Mouse (Mus musculus): Measurements from ENCODE around the gene Stat6. TPM values are rescaled to one million over a fixed set of nuclear protein-coding genes. Genes with fewer than 3 reads are reported as not detected.

The Stat6 gene
- polyA plus RNA-seq, 1 experiment from 2014 or later, result 36.7 TPM

- peak within 1 kb of the TSS; percentile 79; the same call in 1 of the 2 replicates for H3K9ac ChIP-seq
- ATAC-seq (ENCODE audit: insufficient number of reproducible peaks, low FRiP score, low TSS enrichment, low read depth), result peak; percentile 58
- peaks cover 13% of the 10 kb centered on the region for H3K36me3 ChIP-seq
- peak within 1 kb of the TSS; percentile 72 for H3K4me2 ChIP-seq
- no peaks in the 10 kb centered on the region for H3K9me3 ChIP-seq
- H3K27me3 ChIP-seq, result no peaks in the 10 kb centered on the region
- H3K27ac ChIP-seq, result peak within 1 kb of the TSS; percentile 99
- H3K4me3 ChIP-seq, result peak within 1 kb of the TSS; percentile 74
- peaks cover 54% of the 10 kb centered on the region for H3K4me1 ChIP-seq
- under 1% methylated on average over 35 of the region's 40 CpGs for WGBS
Measured at GRCm38 (mm10) chr10:127668093-127669050, 25.6 kb downstream of the Stat6 start, which contains the start of gene Nab2. Gene Nab2, minus strand, starts transcription at chr10:127668568.

GRCm38 (mm10) chr10:127669170-127669569, 26.4 kb downstream of the Stat6 start:
- Histone ChIP-seq H3K9ac (no peak overlapping the region), H3K36me3 (peaks cover 6% of the 10 kb centered on the region), H3K4me1 (peaks cover 46% of the 10 kb centered on the region), H3K9me3 (no peaks in the 10 kb centered on the region), H3K4me2 (peak overlapping the region; percentile 72), H3K27ac (peak overlapping the region; percentile 99), H3K27me3 (no peaks in the 10 kb centered on the region), H3K4me3 (peak overlapping the region; percentile 74)
- 5% methylated on average over 7 of the region's 7 CpGs for WGBS
- ATAC-seq (ENCODE audit: insufficient number of reproducible peaks, low FRiP score, low TSS enrichment, low read depth), result no peak

GRCm38 (mm10) chr10:127670185-127670584, 27.4 kb downstream of the Stat6 start:
- no peak overlapping the region for H3K4me2 ChIP-seq
- no peaks in the 10 kb centered on the region for H3K36me3 ChIP-seq
- no peak overlapping the region for H3K9ac ChIP-seq
- H3K27ac ChIP-seq, result peak overlapping the region; percentile 99; the same call in 1 of the 2 replicates
- 73% methylated on average over 2 of the region's 2 CpGs for WGBS
- H3K4me1 ChIP-seq, result peaks cover 36% of the 10 kb centered on the region
- no peaks in the 10 kb centered on the region for H3K27me3 ChIP-seq
- ATAC-seq (ENCODE audit: insufficient number of reproducible peaks, low FRiP score, low TSS enrichment, low read depth), result no peak
- no peaks in the 10 kb centered on the region for H3K9me3 ChIP-seq
- H3K4me3 ChIP-seq, result no peak overlapping the region

GRCm38 (mm10) chr10:127671276-127671675, 28.5 kb downstream of the Stat6 start:
- peaks cover 34% of the 10 kb centered on the region for H3K4me1 ChIP-seq
- no peak overlapping the region for H3K27ac ChIP-seq
- no peak overlapping the region for H3K4me2 ChIP-seq
- H3K9me3 ChIP-seq, result no peaks in the 10 kb centered on the region
- ATAC-seq (ENCODE audit: insufficient number of reproducible peaks, low FRiP score, low TSS enrichment, low read depth), result no peak
- H3K4me3 ChIP-seq, result no peak overlapping the region
- 34% methylated on average over 2 of the region's 2 CpGs for WGBS
- H3K27me3 ChIP-seq, result no peaks in the 10 kb centered on the region
- H3K36me3 ChIP-seq, result no peaks in the 10 kb centered on the region
- H3K9ac ChIP-seq, result no peak overlapping the region

- H3K36me3 ChIP-seq, result no peaks in the 10 kb centered on the region
- no peak overlapping the region for H3K4me2 ChIP-seq
- no peaks in the 10 kb centered on the region for H3K9me3 ChIP-seq
- H3K9ac ChIP-seq, result no peak overlapping the region
- 94% methylated on average over 6 of the region's 6 CpGs for WGBS
- no peak for ATAC-seq (ENCODE audit: insufficient number of reproducible peaks, low FRiP score, low TSS enrichment, low read depth)
- peaks cover 28% of the 10 kb centered on the region for H3K4me1 ChIP-seq
- no peaks in the 10 kb centered on the region for H3K27me3 ChIP-seq
- H3K4me3 ChIP-seq, result no peak overlapping the region
- no peak overlapping the region for H3K27ac ChIP-seq
Measured at GRCm38 (mm10) chr10:127674046-127674655, 31.4 kb downstream of the Stat6 start.

GRCm38 (mm10) chr10:127674794-127675522, 32.2 kb downstream of the Stat6 start:
- Histone ChIP-seq H3K36me3 (no peaks in the 10 kb centered on the region), H3K27me3 (no peaks in the 10 kb centered on the region), H3K4me2 (no peak overlapping the region), H3K9me3 (no peaks in the 10 kb centered on the region), H3K4me1 (peaks cover 21% of the 10 kb centered on the region), H3K27ac (peak overlapping the region; percentile 73), H3K9ac (no peak overlapping the region), H3K4me3 (no peak overlapping the region)
- no peak for ATAC-seq (ENCODE audit: insufficient number of reproducible peaks, low FRiP score, low TSS enrichment, low read depth)
- 79% methylated on average over 8 of the region's 8 CpGs for WGBS

GRCm38 (mm10) chr10:127675859-127676398, 33.1 kb downstream of the Stat6 start:
- no peak overlapping the region for H3K9ac ChIP-seq

GRCm38 (mm10) chr10:127676691-127677548, 34.1 kb downstream of the Stat6 start:
- Histone ChIP-seq H3K27ac (peak overlapping the region; percentile 86), H3K27me3 (no peaks in the 10 kb centered on the region), H3K9ac (peak overlapping the region; percentile 54), H3K4me3 (peak overlapping the region; percentile 75), H3K36me3 (no peaks in the 10 kb centered on the region), H3K4me1 (peaks cover 17% of the 10 kb centered on the region), H3K9me3 (no peaks in the 10 kb centered on the region), H3K4me2 (peak overlapping the region; percentile 79)
- ATAC-seq (ENCODE audit: insufficient number of reproducible peaks, low FRiP score, low TSS enrichment, low read depth), result peak; percentile 97
- under 1% methylated on average over 61 of the region's 71 CpGs for WGBS

More at GRCm38 (mm10) chr10:127675859-127676398, 33.1 kb downstream of the Stat6 start:
- H3K4me2 ChIP-seq, result peak overlapping the region; percentile 79
- H3K4me3 ChIP-seq, result peak overlapping the region; percentile 75
- H3K36me3 ChIP-seq, result no peaks in the 10 kb centered on the region
- ATAC-seq (ENCODE audit: insufficient number of reproducible peaks, low FRiP score, low TSS enrichment, low read depth), result no peak
- no peaks in the 10 kb centered on the region for H3K9me3 ChIP-seq
- peak overlapping the region; percentile 86 for H3K27ac ChIP-seq
- 48% methylated on average over 5 of the region's 5 CpGs for WGBS
- no peaks in the 10 kb centered on the region for H3K27me3 ChIP-seq
- peaks cover 17% of the 10 kb centered on the region for H3K4me1 ChIP-seq

- Histone ChIP-seq H3K9me3 (no peaks in the 10 kb centered on the region), H3K4me2 (peak overlapping the region; percentile 79), H3K36me3 (no peaks in the 10 kb centered on the region), H3K4me3 (peak overlapping the region; percentile 75), H3K4me1 (peaks cover 17% of the 10 kb centered on the region), H3K27me3 (no peaks in the 10 kb centered on the region), H3K27ac (peak overlapping the region; percentile 55), H3K9ac (peak overlapping the region; percentile 54)
- WGBS, result 11% methylated on average over 14 of the region's 14 CpGs
- ATAC-seq (ENCODE audit: insufficient number of reproducible peaks, low FRiP score, low TSS enrichment, low read depth), result no peak
Measured at GRCm38 (mm10) chr10:127677591-127678336, 35.0 kb downstream of the Stat6 start.

- Histone ChIP-seq H3K9ac (no peak overlapping the region), H3K9me3 (no peaks in the 10 kb centered on the region), H3K4me1 (peaks cover 17% of the 10 kb centered on the region), H3K4me2 (no peak overlapping the region), H3K4me3 (no peak overlapping the region), H3K36me3 (no peaks in the 10 kb centered on the region), H3K27ac (no peak overlapping the region), H3K27me3 (no peaks in the 10 kb centered on the region)
- no peak for ATAC-seq (ENCODE audit: insufficient number of reproducible peaks, low FRiP score, low TSS enrichment, low read depth)
- WGBS, result 94% methylated on average over 1 of the region's 1 CpGs
Measured at GRCm38 (mm10) chr10:127679208-127679607, 36.4 kb downstream of the Stat6 start.

Measured in limb, embryonic 15.5 days (tissue).